Mouse (Mus musculus): ENCODE results near the gene Gm42878. TPM values are rescaled to one million over a fixed set of nuclear protein-coding genes. Genes with fewer than 3 reads are reported as not detected.

Gm42878 gene
- polyA plus RNA-seq, 1 experiment: not detected

- H3K36me3 ChIP-seq (ENCODE audit: control insufficient read depth, insufficient read depth, low read length, poor library complexity, severe bottlenecking): no peaks in the 10 kb centered on the region
- no peaks in the 10 kb centered on the region for H3K4me1 ChIP-seq (ENCODE audit: control insufficient read depth, insufficient read depth, low read length)
- no peaks in the 10 kb centered on the region for H3K9me3 ChIP-seq (replicated peaks; ENCODE audit: control insufficient read depth, insufficient read depth, low read length, poor library complexity, severe bottlenecking)
- H3K9ac ChIP-seq (ENCODE audit: low read depth, poor library complexity, severe bottlenecking): no peak overlapping the region
- H3K27me3 ChIP-seq (ENCODE audit: control insufficient read depth, insufficient read depth, low read length, poor library complexity, severe bottlenecking): no peaks in the 10 kb centered on the region
- no peak overlapping the region for H3K27ac ChIP-seq (ENCODE audit: insufficient read depth, low read length)
- TF ChIP-seq EP300 (IDR thresholded peaks at IDR 0.05; ENCODE audit: insufficient read depth, low read depth, low read length) (no peak), CTCF (IDR thresholded peaks at IDR 0.05; ENCODE audit: low read depth, low read length) (no peak)
- no peak overlapping the region for H3K4me3 ChIP-seq (ENCODE audit: low read depth, low read length)
Measured at GRCm38 (mm10) chr5:121493305-121493704, 52.0 kb downstream of the Gm42878 start.

- Histone ChIP-seq H3K27ac (ENCODE audit: insufficient read depth, low read length) (no peak overlapping the region), H3K4me3 (ENCODE audit: low read depth, low read length) (no peak overlapping the region), H3K9me3 (replicated peaks; ENCODE audit: control insufficient read depth, insufficient read depth, low read length, poor library complexity, severe bottlenecking) (no peaks in the 10 kb centered on the region), H3K9ac (ENCODE audit: low read depth, poor library complexity, severe bottlenecking) (no peak overlapping the region), H3K36me3 (ENCODE audit: control insufficient read depth, insufficient read depth, low read length, poor library complexity, severe bottlenecking) (no peaks in the 10 kb centered on the region), H3K4me1 (ENCODE audit: control insufficient read depth, insufficient read depth, low read length) (no peaks in the 10 kb centered on the region), H3K27me3 (ENCODE audit: control insufficient read depth, insufficient read depth, low read length, poor library complexity, severe bottlenecking) (no peaks in the 10 kb centered on the region)
- no peak for TF ChIP-seq CTCF (IDR thresholded peaks at IDR 0.05; ENCODE audit: low read depth, low read length)
- no peak for TF ChIP-seq POLR2A (IDR thresholded peaks at IDR 0.05; ENCODE audit: insufficient read depth, low read length)
- no peak for TF ChIP-seq EP300 (IDR thresholded peaks at IDR 0.05; ENCODE audit: insufficient read depth, low read depth, low read length)
Measured at GRCm38 (mm10) chr5:121484801-121485200, 60.5 kb downstream of the Gm42878 start.

GRCm38 (mm10) chr5:121477680-121478079 lies 67.6 kb downstream of the Gm42878 start:
- Histone ChIP-seq H3K9ac (ENCODE audit: low read depth, poor library complexity, severe bottlenecking) (no peak overlapping the region), H3K9me3 (replicated peaks; ENCODE audit: control insufficient read depth, insufficient read depth, low read length, poor library complexity, severe bottlenecking) (no peaks in the 10 kb centered on the region), H3K36me3 (ENCODE audit: control insufficient read depth, insufficient read depth, low read length, poor library complexity, severe bottlenecking) (no peaks in the 10 kb centered on the region), H3K27me3 (ENCODE audit: control insufficient read depth, insufficient read depth, low read length, poor library complexity, severe bottlenecking) (no peaks in the 10 kb centered on the region), H3K27ac (ENCODE audit: insufficient read depth, low read length) (no peak overlapping the region), H3K4me3 (ENCODE audit: low read depth, low read length) (no peak overlapping the region), H3K4me1 (ENCODE audit: control insufficient read depth, insufficient read depth, low read length) (no peaks in the 10 kb centered on the region)
- TF ChIP-seq EP300 (IDR thresholded peaks at IDR 0.05; ENCODE audit: insufficient read depth, low read depth, low read length) (no peak), POLR2A (IDR thresholded peaks at IDR 0.05; ENCODE audit: insufficient read depth, low read length) (no peak), CTCF (IDR thresholded peaks at IDR 0.05; ENCODE audit: low read depth, low read length) (no peak)

- H3K9me3 ChIP-seq (replicated peaks; ENCODE audit: control insufficient read depth, insufficient read depth, low read length, poor library complexity, severe bottlenecking): no peaks in the 10 kb centered on the region
- H3K27ac ChIP-seq (ENCODE audit: insufficient read depth, low read length): no peak overlapping the region
- H3K27me3 ChIP-seq (ENCODE audit: control insufficient read depth, insufficient read depth, low read length, poor library complexity, severe bottlenecking): no peaks in the 10 kb centered on the region
- no peaks in the 10 kb centered on the region for H3K4me1 ChIP-seq (ENCODE audit: control insufficient read depth, insufficient read depth, low read length)
- no peaks in the 10 kb centered on the region for H3K36me3 ChIP-seq (ENCODE audit: control insufficient read depth, insufficient read depth, low read length, poor library complexity, severe bottlenecking)
- TF ChIP-seq POLR2A (IDR thresholded peaks at IDR 0.05; ENCODE audit: insufficient read depth, low read length) (no peak), CTCF (IDR thresholded peaks at IDR 0.05; ENCODE audit: low read depth, low read length) (no peak), EP300 (IDR thresholded peaks at IDR 0.05; ENCODE audit: insufficient read depth, low read depth, low read length) (no peak)
- H3K9ac ChIP-seq (ENCODE audit: low read depth, poor library complexity, severe bottlenecking): no peak overlapping the region
- H3K4me3 ChIP-seq (ENCODE audit: low read depth, low read length): no peak overlapping the region
Measured at GRCm38 (mm10) chr5:121476040-121476439, 69.2 kb downstream of the Gm42878 start.

- no peaks in the 10 kb centered on the region for H3K9me3 ChIP-seq (replicated peaks; ENCODE audit: control insufficient read depth, insufficient read depth, low read length, poor library complexity, severe bottlenecking)
- no peak for TF ChIP-seq POLR2A (IDR thresholded peaks at IDR 0.05; ENCODE audit: insufficient read depth, low read length)
- TF ChIP-seq EP300 (IDR thresholded peaks at IDR 0.05; ENCODE audit: insufficient read depth, low read depth, low read length): no peak
- no peak for TF ChIP-seq CTCF (IDR thresholded peaks at IDR 0.05; ENCODE audit: low read depth, low read length)
- H3K4me3 ChIP-seq (ENCODE audit: low read depth, low read length): no peak overlapping the region
- H3K27me3 ChIP-seq (ENCODE audit: control insufficient read depth, insufficient read depth, low read length, poor library complexity, severe bottlenecking): no peaks in the 10 kb centered on the region
- no peak overlapping the region for H3K9ac ChIP-seq (ENCODE audit: low read depth, poor library complexity, severe bottlenecking)
- H3K27ac ChIP-seq (ENCODE audit: insufficient read depth, low read length): no peak overlapping the region
- no peaks in the 10 kb centered on the region for H3K4me1 ChIP-seq (ENCODE audit: control insufficient read depth, insufficient read depth, low read length)
- no peaks in the 10 kb centered on the region for H3K36me3 ChIP-seq (ENCODE audit: control insufficient read depth, insufficient read depth, low read length, poor library complexity, severe bottlenecking)
Measured at GRCm38 (mm10) chr5:121474610-121475009, 70.7 kb downstream of the Gm42878 start.

- H3K27ac ChIP-seq (ENCODE audit: insufficient read depth, low read length): no peak overlapping the region
- H3K27me3 ChIP-seq (ENCODE audit: control insufficient read depth, insufficient read depth, low read length, poor library complexity, severe bottlenecking): no peaks in the 10 kb centered on the region
- peak overlapping the region; percentile 64 for H3K4me3 ChIP-seq (ENCODE audit: low read depth, low read length)
- H3K9ac ChIP-seq (ENCODE audit: low read depth, poor library complexity, severe bottlenecking): peak overlapping the region; percentile 50
- no peak for TF ChIP-seq EP300 (IDR thresholded peaks at IDR 0.05; ENCODE audit: insufficient read depth, low read depth, low read length)
- no peak for TF ChIP-seq CTCF (IDR thresholded peaks at IDR 0.05; ENCODE audit: low read depth, low read length)
- peak; percentile 18 for TF ChIP-seq POLR2A (IDR thresholded peaks at IDR 0.05; ENCODE audit: insufficient read depth, low read length)
- H3K36me3 ChIP-seq (ENCODE audit: control insufficient read depth, insufficient read depth, low read length, poor library complexity, severe bottlenecking): no peaks in the 10 kb centered on the region
- H3K4me1 ChIP-seq (ENCODE audit: control insufficient read depth, insufficient read depth, low read length): no peaks in the 10 kb centered on the region
- H3K9me3 ChIP-seq (replicated peaks; ENCODE audit: control insufficient read depth, insufficient read depth, low read length, poor library complexity, severe bottlenecking): no peaks in the 10 kb centered on the region
Measured at GRCm38 (mm10) chr5:121472411-121472810, 72.9 kb downstream of the Gm42878 start.
